Mouse (Mus musculus): ENCODE data around the gene Cd160. TPM values are rescaled to one million over a fixed set of nuclear protein-coding genes. Genes with fewer than 3 reads are reported as not detected.
A peak's percentile ranks its signal among the peaks of the same experiment; 100 is the strongest.

Gene Cd160
- polyA plus RNA-seq, 1 experiment from 2014 or later = 0.39 TPM

- Histone ChIP-seq H3K4me3 (ENCODE audit: low read depth, low read length) (no peak overlapping the region), H3K4me1 (ENCODE audit: insufficient read depth, low read depth, low read length) (no peaks in the 10 kb centered on the region), H3K4me2 (replicated peaks; ENCODE audit: low read depth, low read length) (no peak overlapping the region), H3K36me3 (ENCODE audit: insufficient read depth, low read length) (peaks cover 12% of the 10 kb centered on the region), H3K9ac (replicated peaks; ENCODE audit: low read depth) (no peak overlapping the region), H3K9me3 (ENCODE audit: low read length) (no peaks in the 10 kb centered on the region), H3K27ac (ENCODE audit: low read length) (no peak overlapping the region), H3K27me3 (replicated peaks; ENCODE audit: insufficient read depth, low read length) (no peaks in the 10 kb centered on the region)
- no peak for ATAC-seq
- no peak for DNase-seq (ENCODE audit: low spot score)
- no peak for TF ChIP-seq CTCF (IDR thresholded peaks at IDR 0.05)
- no peak for TF ChIP-seq EP300 (IDR thresholded peaks at IDR 0.05)
- 90% methylated on average over 8 of the region's 8 CpGs for WGBS
Observed at GRCm38 (mm10) chr3:96868566-96868965, 39.4 kb upstream of the Cd160 start.

- H3K4me2 ChIP-seq (replicated peaks; ENCODE audit: low read depth, low read length) = no peak overlapping the region
- no peaks in the 10 kb centered on the region for H3K9me3 ChIP-seq (ENCODE audit: low read length)
- DNase-seq (ENCODE audit: low spot score) (no peak), ATAC-seq (no peak)
- WGBS = 82% methylated on average over 3 of the region's 3 CpGs
- H3K9ac ChIP-seq (replicated peaks; ENCODE audit: low read depth) = no peak overlapping the region
- peaks cover 12% of the 10 kb centered on the region for H3K36me3 ChIP-seq (ENCODE audit: insufficient read depth, low read length)
- TF ChIP-seq EP300 (IDR thresholded peaks at IDR 0.05) = no peak
- TF ChIP-seq CTCF (IDR thresholded peaks at IDR 0.05) = no peak
- no peaks in the 10 kb centered on the region for H3K4me1 ChIP-seq (ENCODE audit: insufficient read depth, low read depth, low read length)
- no peak overlapping the region for H3K27ac ChIP-seq (ENCODE audit: low read length)
- no peak overlapping the region for H3K4me3 ChIP-seq (ENCODE audit: low read depth, low read length)
- H3K27me3 ChIP-seq (replicated peaks; ENCODE audit: insufficient read depth, low read length) = no peaks in the 10 kb centered on the region
Observed at GRCm38 (mm10) chr3:96867863-96868262, 38.7 kb upstream of the Cd160 start.

- no peaks in the 10 kb centered on the region for H3K27me3 ChIP-seq (replicated peaks; ENCODE audit: insufficient read depth, low read length)
- H3K9ac ChIP-seq (replicated peaks; ENCODE audit: low read depth) = no peak overlapping the region
- ATAC-seq (no peak), DNase-seq (ENCODE audit: low spot score) (no peak)
- no peak overlapping the region for H3K4me2 ChIP-seq (replicated peaks; ENCODE audit: low read depth, low read length)
- H3K27ac ChIP-seq (ENCODE audit: low read length) = no peak overlapping the region
- no peaks in the 10 kb centered on the region for H3K9me3 ChIP-seq (ENCODE audit: low read length)
- H3K36me3 ChIP-seq (ENCODE audit: insufficient read depth, low read length) = no peaks in the 10 kb centered on the region
- no peak for TF ChIP-seq EP300 (IDR thresholded peaks at IDR 0.05)
- no peak for TF ChIP-seq CTCF (IDR thresholded peaks at IDR 0.05)
- no peak overlapping the region for H3K4me3 ChIP-seq (ENCODE audit: low read depth, low read length)
- no peaks in the 10 kb centered on the region for H3K4me1 ChIP-seq (ENCODE audit: insufficient read depth, low read depth, low read length)
- WGBS = 90% methylated on average over 5 of the region's 5 CpGs
Observed at GRCm38 (mm10) chr3:96860498-96860897, 31.3 kb upstream of the Cd160 start.

GRCm38 (mm10) chr3:96855833-96856232 lies 26.7 kb upstream of the Cd160 start:
- H3K36me3 ChIP-seq (ENCODE audit: insufficient read depth, low read length) = no peaks in the 10 kb centered on the region
- H3K27me3 ChIP-seq (replicated peaks; ENCODE audit: insufficient read depth, low read length) = no peaks in the 10 kb centered on the region
- no peak overlapping the region for H3K4me3 ChIP-seq (ENCODE audit: low read depth, low read length)
- no peak for DNase-seq (ENCODE audit: low spot score)
- ATAC-seq = no peak
- H3K9me3 ChIP-seq (ENCODE audit: low read length) = no peaks in the 10 kb centered on the region
- TF ChIP-seq CTCF (IDR thresholded peaks at IDR 0.05) (no peak), EP300 (IDR thresholded peaks at IDR 0.05) (no peak)
- H3K4me1 ChIP-seq (ENCODE audit: insufficient read depth, low read depth, low read length) = no peaks in the 10 kb centered on the region
- WGBS = 74% methylated on average over 3 of the region's 3 CpGs
- H3K27ac ChIP-seq (ENCODE audit: low read length) = no peak overlapping the region
- H3K4me2 ChIP-seq (replicated peaks; ENCODE audit: low read depth, low read length) = no peak overlapping the region
- no peak overlapping the region for H3K9ac ChIP-seq (replicated peaks; ENCODE audit: low read depth)

GRCm38 (mm10) chr3:96854376-96854775 lies 25.2 kb upstream of the Cd160 start:
- no peak for DNase-seq (ENCODE audit: low spot score)
- Histone ChIP-seq H3K4me2 (replicated peaks; ENCODE audit: low read depth, low read length) (no peak overlapping the region), H3K9ac (replicated peaks; ENCODE audit: low read depth) (no peak overlapping the region), H3K4me1 (ENCODE audit: insufficient read depth, low read depth, low read length) (no peaks in the 10 kb centered on the region), H3K4me3 (ENCODE audit: low read depth, low read length) (no peak overlapping the region), H3K9me3 (ENCODE audit: low read length) (no peaks in the 10 kb centered on the region), H3K27me3 (replicated peaks; ENCODE audit: insufficient read depth, low read length) (no peaks in the 10 kb centered on the region), H3K36me3 (ENCODE audit: insufficient read depth, low read length) (no peaks in the 10 kb centered on the region), H3K27ac (ENCODE audit: low read length) (no peak overlapping the region)
- 79% methylated on average over 4 of the region's 4 CpGs for WGBS
- TF ChIP-seq CTCF (IDR thresholded peaks at IDR 0.05) (no peak), EP300 (IDR thresholded peaks at IDR 0.05) (no peak)
- ATAC-seq = no peak

- H3K27ac ChIP-seq (ENCODE audit: low read length) = no peak overlapping the region
- H3K9ac ChIP-seq (replicated peaks; ENCODE audit: low read depth) = no peak overlapping the region
- no peak overlapping the region for H3K4me2 ChIP-seq (replicated peaks; ENCODE audit: low read depth, low read length)
- H3K27me3 ChIP-seq (replicated peaks; ENCODE audit: insufficient read depth, low read length) = no peaks in the 10 kb centered on the region
- TF ChIP-seq EP300 (IDR thresholded peaks at IDR 0.05) = no peak
- TF ChIP-seq CTCF (IDR thresholded peaks at IDR 0.05) = no peak
- H3K4me1 ChIP-seq (ENCODE audit: insufficient read depth, low read depth, low read length) = no peaks in the 10 kb centered on the region
- 47% methylated on average over 6 of the region's 6 CpGs for WGBS
- no peaks in the 10 kb centered on the region for H3K36me3 ChIP-seq (ENCODE audit: insufficient read depth, low read length)
- no peak for ATAC-seq
- DNase-seq (ENCODE audit: low spot score) = no peak
- no peak overlapping the region for H3K4me3 ChIP-seq (ENCODE audit: low read depth, low read length)
- H3K9me3 ChIP-seq (ENCODE audit: low read length) = no peaks in the 10 kb centered on the region
Observed at GRCm38 (mm10) chr3:96852561-96852960, 23.4 kb upstream of the Cd160 start.

GRCm38 (mm10) chr3:96849168-96849727 lies 20.1 kb upstream of the Cd160 start:
- H3K27ac ChIP-seq (ENCODE audit: low read length) = no peak overlapping the region
- H3K4me2 ChIP-seq (replicated peaks; ENCODE audit: low read depth, low read length) = no peak overlapping the region
- H3K9ac ChIP-seq (replicated peaks; ENCODE audit: low read depth) = no peak overlapping the region
- peak; percentile 44 for DNase-seq (ENCODE audit: low spot score)
- no peaks in the 10 kb centered on the region for H3K36me3 ChIP-seq (ENCODE audit: insufficient read depth, low read length)
- 68% methylated on average over 2 of the region's 2 CpGs for WGBS
- H3K27me3 ChIP-seq (replicated peaks; ENCODE audit: insufficient read depth, low read length) = no peaks in the 10 kb centered on the region
- peak; percentile 71 for ATAC-seq
- no peaks in the 10 kb centered on the region for H3K4me1 ChIP-seq (ENCODE audit: insufficient read depth, low read depth, low read length)
- no peak for TF ChIP-seq EP300 (IDR thresholded peaks at IDR 0.05)
- no peak for TF ChIP-seq CTCF (IDR thresholded peaks at IDR 0.05)
- H3K9me3 ChIP-seq (ENCODE audit: low read length) = no peaks in the 10 kb centered on the region
- no peak overlapping the region for H3K4me3 ChIP-seq (ENCODE audit: low read depth, low read length)
